Mouse (Mus musculus): ENCODE results near the gene Cntnap1. TPM values are rescaled to one million over a fixed set of nuclear protein-coding genes. Genes with fewer than 3 reads are reported as not detected.
A peak's percentile ranks its signal among the peaks of the same experiment; 100 is the strongest.

Cntnap1 gene
- polyA plus RNA-seq, 1 experiment, result 151 TPM

- no peak for TF ChIP-seq CTCF (IDR thresholded peaks at IDR 0.05; ENCODE audit: borderline replicate concordance, insufficient read depth, low read depth, low read length)
- TF ChIP-seq POLR2A (IDR thresholded peaks at IDR 0.05; ENCODE audit: borderline replicate concordance, insufficient read depth, low read length), result no peak
- no peak for DNase-seq
- WGBS, result 51% methylated on average over 6 of the region's 6 CpGs
- H3K4me3 ChIP-seq (replicated peaks; ENCODE audit: insufficient read depth, low read depth, low read length), result no peak overlapping the region
- no peaks in the 10 kb centered on the region for H3K27me3 ChIP-seq (ENCODE audit: control insufficient read depth, insufficient read depth, low read length)
- peak overlapping the region; percentile 80; the same call in 1 of the 2 replicates for H3K27ac ChIP-seq (ENCODE audit: insufficient read depth, low read length)
- H3K4me1 ChIP-seq (ENCODE audit: control insufficient read depth, insufficient read depth, low read length), result 0 out of 2 replicates have a peak, but pooled peaks cover 2% of the 10 kb centered on the region
These were observed 61.9 kb downstream of the Cntnap1 start for GRCm38 (mm10) chr11:101232010-101232839.

DNA sequence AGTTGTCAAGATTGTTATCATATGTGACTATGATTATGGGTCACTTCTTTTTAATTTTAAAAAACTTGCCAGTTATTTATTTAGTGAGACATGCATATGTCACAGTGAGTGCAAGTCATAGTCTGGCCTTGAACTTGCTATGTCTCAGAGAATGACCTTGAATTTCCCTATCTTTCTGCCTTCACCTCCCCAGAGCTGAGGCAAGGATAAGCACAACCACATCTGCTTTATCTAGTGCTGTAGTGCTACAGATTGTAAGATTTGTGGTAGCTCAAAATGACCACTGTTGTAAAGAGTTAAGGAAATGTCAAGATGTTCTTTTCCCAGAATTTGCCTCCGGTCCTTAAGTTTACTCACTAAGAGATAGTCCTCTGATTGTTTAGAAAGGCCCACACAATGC, 62.9 kb downstream of the Cntnap1 start:
- H3K4me3 ChIP-seq (replicated peaks; ENCODE audit: insufficient read depth, low read depth, low read length), result no peak overlapping the region
- H3K4me1 ChIP-seq (ENCODE audit: control insufficient read depth, insufficient read depth, low read length), result 0 out of 2 replicates have a peak, but pooled peaks cover 2% of the 10 kb centered on the region
- no peak for TF ChIP-seq POLR2A (IDR thresholded peaks at IDR 0.05; ENCODE audit: borderline replicate concordance, insufficient read depth, low read length)
- no peak for TF ChIP-seq CTCF (IDR thresholded peaks at IDR 0.05; ENCODE audit: borderline replicate concordance, insufficient read depth, low read depth, low read length)
- WGBS, result 86% methylated on average over 1 of the region's 1 CpGs
- no peak overlapping the region for H3K27ac ChIP-seq (ENCODE audit: insufficient read depth, low read length)
- no peak for DNase-seq
- H3K27me3 ChIP-seq (ENCODE audit: control insufficient read depth, insufficient read depth, low read length), result no peaks in the 10 kb centered on the region

- H3K4me1 ChIP-seq (ENCODE audit: control insufficient read depth, insufficient read depth, low read length), result 0 out of 2 replicates have a peak, but pooled peaks cover 2% of the 10 kb centered on the region
- no peak for TF ChIP-seq CTCF (IDR thresholded peaks at IDR 0.05; ENCODE audit: borderline replicate concordance, insufficient read depth, low read depth, low read length)
- no peak for TF ChIP-seq POLR2A (IDR thresholded peaks at IDR 0.05; ENCODE audit: borderline replicate concordance, insufficient read depth, low read length)
- no peaks in the 10 kb centered on the region for H3K27me3 ChIP-seq (ENCODE audit: control insufficient read depth, insufficient read depth, low read length)
- no peak overlapping the region for H3K4me3 ChIP-seq (replicated peaks; ENCODE audit: insufficient read depth, low read depth, low read length)
- no peak overlapping the region for H3K27ac ChIP-seq (ENCODE audit: insufficient read depth, low read length)
- DNase-seq, result no peak
These were observed 63.8 kb downstream of the Cntnap1 start for GRCm38 (mm10) chr11:101234124-101234523.

- no peak overlapping the region for H3K4me3 ChIP-seq (replicated peaks; ENCODE audit: insufficient read depth, low read depth, low read length)
- no peak for DNase-seq
These were observed 65.1 kb downstream of the Cntnap1 start for GRCm38 (mm10) chr11:101235429-101235828.

DNA sequence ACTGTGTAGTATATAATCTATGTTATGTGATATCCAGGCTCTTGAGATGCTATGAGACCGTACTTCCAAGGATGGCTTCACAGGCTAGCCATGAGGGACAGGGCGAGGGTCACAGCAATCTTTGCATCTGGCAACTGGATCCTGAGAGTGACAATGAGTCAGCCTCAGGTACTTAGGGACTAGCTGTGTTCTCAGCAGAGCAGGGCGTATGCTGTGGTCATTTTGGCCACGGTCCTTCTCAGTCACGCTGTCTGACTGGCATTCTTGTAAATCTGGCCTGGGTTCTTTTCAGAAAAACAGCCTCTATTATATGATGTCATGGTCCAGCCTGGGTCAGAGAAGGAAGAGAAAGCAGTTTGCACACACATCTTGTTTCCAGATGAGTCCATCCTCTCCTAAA, 66.5 kb downstream of the Cntnap1 start:
- Histone ChIP-seq H3K4me3 (replicated peaks; ENCODE audit: insufficient read depth, low read depth, low read length) (no peak overlapping the region), H3K4me1 (ENCODE audit: control insufficient read depth, insufficient read depth, low read length) (no peaks in the 10 kb centered on the region), H3K27me3 (ENCODE audit: control insufficient read depth, insufficient read depth, low read length) (no peaks in the 10 kb centered on the region), H3K27ac (ENCODE audit: insufficient read depth, low read length) (no peak overlapping the region)
- 89% methylated on average over 5 of the region's 5 CpGs for WGBS
- TF ChIP-seq POLR2A (IDR thresholded peaks at IDR 0.05; ENCODE audit: borderline replicate concordance, insufficient read depth, low read length) (no peak), CTCF (IDR thresholded peaks at IDR 0.05; ENCODE audit: borderline replicate concordance, insufficient read depth, low read depth, low read length) (no peak)
- DNase-seq, result no peak

More at GRCm38 (mm10) chr11:101235429-101235828, 65.1 kb downstream of the Cntnap1 start:
- 0 out of 2 replicates have a peak, but pooled peaks cover 2% of the 10 kb centered on the region for H3K4me1 ChIP-seq (ENCODE audit: control insufficient read depth, insufficient read depth, low read length)
- no peak overlapping the region for H3K27ac ChIP-seq (ENCODE audit: insufficient read depth, low read length)
- no peak for TF ChIP-seq POLR2A (IDR thresholded peaks at IDR 0.05; ENCODE audit: borderline replicate concordance, insufficient read depth, low read length)
- no peak for TF ChIP-seq CTCF (IDR thresholded peaks at IDR 0.05; ENCODE audit: borderline replicate concordance, insufficient read depth, low read depth, low read length)
- no peaks in the 10 kb centered on the region for H3K27me3 ChIP-seq (ENCODE audit: control insufficient read depth, insufficient read depth, low read length)

GRCm38 (mm10) chr11:101238071-101238647, 67.8 kb downstream of the Cntnap1 start:
- Histone ChIP-seq H3K27me3 (ENCODE audit: control insufficient read depth, insufficient read depth, low read length) (no peaks in the 10 kb centered on the region), H3K4me1 (ENCODE audit: control insufficient read depth, insufficient read depth, low read length) (no peaks in the 10 kb centered on the region), H3K4me3 (replicated peaks; ENCODE audit: insufficient read depth, low read depth, low read length) (no peak overlapping the region), H3K27ac (ENCODE audit: insufficient read depth, low read length) (no peak overlapping the region)
- no peak for DNase-seq
- no peak for TF ChIP-seq CTCF (IDR thresholded peaks at IDR 0.05; ENCODE audit: borderline replicate concordance, insufficient read depth, low read depth, low read length)
- no peak for TF ChIP-seq POLR2A (IDR thresholded peaks at IDR 0.05; ENCODE audit: borderline replicate concordance, insufficient read depth, low read length)
- WGBS, result 8% methylated on average over 5 of the region's 5 CpGs

Other genes starting within 250 kb of the Cntnap1 start
- 45.0 and 47.5 TPM in 2 replicates for gene Stat3, start 231.0 kb upstream of the Cntnap1 start, polyA plus RNA-seq (2012; rRNA removed)
- 14.9 and 15.6 TPM in 2 replicates for gene Cavin1, start 199.6 kb upstream of the Cntnap1 start, polyA plus RNA-seq (2012; rRNA removed)
- gene Atp6v0a1, start 161.1 kb upstream of the Cntnap1 start, polyA plus RNA-seq (2012; rRNA removed), result 294 and 298 TPM in 2 replicates
- 12.7 and 15.8 TPM in 2 replicates for gene Naglu, start 100.5 kb upstream of the Cntnap1 start, polyA plus RNA-seq (2012; rRNA removed)
- gene Hsd17b1, start 92.1 kb upstream of the Cntnap1 start, polyA plus RNA-seq (2012; rRNA removed), result 0.84 and 0.93 TPM in 2 replicates
- 34.1 and 36.7 TPM in 2 replicates for gene Coasy, start 88.0 kb upstream of the Cntnap1 start, polyA plus RNA-seq (2012; rRNA removed)
- 54.9 and 55.8 TPM in 2 replicates for gene Mlx, start 83.2 kb upstream of the Cntnap1 start, polyA plus RNA-seq (2012; rRNA removed)
- 4.7 and 5.3 TPM in 2 replicates for gene Psmc3ip, start 75.1 kb upstream of the Cntnap1 start, polyA plus RNA-seq (2012; rRNA removed)
- 87.3 and 90.1 TPM in 2 replicates for gene Retreg3, start 50.6 kb upstream of the Cntnap1 start, polyA plus RNA-seq (2012; rRNA removed)
- gene Tubg1, start 50.6 kb upstream of the Cntnap1 start, polyA plus RNA-seq (2012; rRNA removed), result 39.1 and 39.3 TPM in 2 replicates
- gene Tubg2, start 14.6 kb upstream of the Cntnap1 start, polyA plus RNA-seq (2012; rRNA removed), result 44.3 and 47.8 TPM in 2 replicates
- 67.6 and 71.0 TPM in 2 replicates for gene Plekhh3, start 828 bp downstream of the Cntnap1 start, polyA plus RNA-seq (2012; rRNA removed)
- 0.82 and 1.0 TPM in 2 replicates for gene Ccr10, start 4.9 kb downstream of the Cntnap1 start, polyA plus RNA-seq (2012; rRNA removed)
- gene Ezh1, start 55.9 kb downstream of the Cntnap1 start, polyA plus RNA-seq (2012; rRNA removed), result 64.4 and 70.7 TPM in 2 replicates
- gene Ramp2, start 75.5 kb downstream of the Cntnap1 start, polyA plus RNA-seq (2012; rRNA removed), result 50.3 and 52.7 TPM in 2 replicates
- 66.8 and 67.0 TPM in 2 replicates for gene Vps25, start 83.2 kb downstream of the Cntnap1 start, polyA plus RNA-seq (2012; rRNA removed)
- gene Wnk4, start 90.0 kb downstream of the Cntnap1 start, polyA plus RNA-seq (2012; rRNA removed), result 2.6 and 3.1 TPM in 2 replicates
- gene Cntd1, start 108.5 kb downstream of the Cntnap1 start, polyA plus RNA-seq (2012; rRNA removed), result 0.65 TPM in 2 replicates
- 174 and 218 TPM in 2 replicates for gene Coa3, start 108.6 kb downstream of the Cntnap1 start, polyA plus RNA-seq (2012; rRNA removed)
- gene Becn1, start 131.8 kb downstream of the Cntnap1 start, polyA plus RNA-seq (2012; rRNA removed), result 122 and 132 TPM in 2 replicates
- gene Psme3, start 145.7 kb downstream of the Cntnap1 start, polyA plus RNA-seq (2012; rRNA removed), result 98.4 and 100 TPM in 2 replicates
- gene Aoc2, start 154.5 kb downstream of the Cntnap1 start, polyA plus RNA-seq (2012; rRNA removed), result 2.9 and 3.0 TPM in 2 replicates
- gene Aoc3, start 160.1 kb downstream of the Cntnap1 start, polyA plus RNA-seq (2012; rRNA removed), result 0.75 and 0.76 TPM in 2 replicates
- gene G6pc, start 197.0 kb downstream of the Cntnap1 start, polyA plus RNA-seq (2012; rRNA removed), result 0.08 TPM in 1 of 2 replicates, not detected in the other
- 53.2 and 55.3 TPM in 2 replicates for gene Aarsd1, start 247.1 kb downstream of the Cntnap1 start, polyA plus RNA-seq (2012; rRNA removed)

Measured in cerebellum, adult 2 months (tissue).